Mouse (Mus musculus) heart, postnatal 36 days (tissue): Measurements from ENCODE around the gene Lum. TPM values are rescaled to one million over a fixed set of nuclear protein-coding genes. Genes with fewer than 3 reads are reported as not detected.

ENCODE experiments used
- total RNA-seq, 2 experiments: library from RNA; stranded (reverse); gene quantifications; 2 replicates each; pipeline ENCODE4 v1.2.3; 2021

Gene Lum
- total RNA-seq, 2 experiments from 2014 or later, result 51.9 to 64.4 TPM

Other genes with a start within 250 kb of the Lum start
- 100 to 1,000 TPM; 425 to 437 TPM for gene Dcn, start 85.5 kb upstream of the Lum start, total RNA-seq
- not detected for gene Kera, start 41.8 kb downstream of the Lum start, total RNA-seq
- under 1 TPM; 0.30 to 0.44 TPM for gene Epyc, start 78.9 kb downstream of the Lum start, total RNA-seq
- gene Ccer1, start 127.9 kb downstream of the Lum start, total RNA-seq, result not detected
- gene C030005K15Rik, start 161.6 kb downstream of the Lum start, total RNA-seq, result not detected